Mouse (Mus musculus) layer of hippocampus, adult 6 months (tissue): ENCODE data around the gene Usp40. TPM values are rescaled to one million over a fixed set of nuclear protein-coding genes. Genes with fewer than 3 reads are reported as not detected.

Experiments
- long read RNA-seq, 2 experiments: library from polyadenylated mRNA; unstranded; transcript quantifications; one replicate each; pipeline ENCODE4 v2.0.0; 2019 to 2020
- microRNA-seq: library from miRNA; unstranded; fragments of <30 nt; microRNA quantifications from one replicate; pipeline ENCODE4 v1.2.0, GENCODE M21; 2020
- polyA plus RNA-seq: library from polyadenylated mRNA; unstranded; fragments of <200 nt; fragmentation: Nextera tagmentation; gene quantifications from 2 replicates; pipeline ENCODE4 v1.2.3, GENCODE M21; 2021

Usp40 gene
- 1.6 and 2.5 TPM in 2 replicates for polyA plus RNA-seq
- long read RNA-seq, experiment 1, partial matches to known transcripts, result 3 of 5 reads
- long read RNA-seq, experiment 1, other reads (novel, unspliced or antisense), result 2 of 5 reads
- long read RNA-seq, experiment 2, partial matches to known transcripts, result 10 of 30 reads
- long read RNA-seq, experiment 2, other reads (novel, unspliced or antisense), result 15 of 30 reads

GRCm38 (mm10) chr1:88008211-88008697 is at the start of gene Usp40:
TSS of gene Usp40 (minus strand) at chr1:88008551.

GRCm38 (mm10) chr1:88055088-88055487 is 46.7 kb upstream of the Usp40 start, which contains the start of gene Ugt1a10:
TSS of gene Ugt1a10 (plus strand) at chr1:88055388.

Small RNA genes within 50 kb of the gene (microRNA-seq; reads per million reads assigned to microRNA genes)
- gene Gm25198, result not detected

Other genes with a start within 250 kb of the Usp40 start
- gene Sag, start 204.9 kb downstream of the Usp40 start, polyA plus RNA-seq, result 5.1 TPM in 2 replicates
- gene Dgkd, start 155.3 kb downstream of the Usp40 start, polyA plus RNA-seq, result 21.2 and 22.6 TPM in 2 replicates
- not detected in 2 replicates for gene Ugt1a10, start 46.8 kb upstream of the Usp40 start, polyA plus RNA-seq
- gene Ugt1a9, start 62.2 kb upstream of the Usp40 start, polyA plus RNA-seq, result not detected in 2 replicates
- not detected in 2 replicates for gene Ugt1a8, start 79.3 kb upstream of the Usp40 start, polyA plus RNA-seq
- 0.92 and 0.97 TPM in 2 replicates for gene Ugt1a7c, start 86.5 kb upstream of the Usp40 start, polyA plus RNA-seq
- not detected in 2 replicates for gene Ugt1a6b, start 94.7 kb upstream of the Usp40 start, polyA plus RNA-seq
- gene Ugt1a6a, start 126.3 kb upstream of the Usp40 start, polyA plus RNA-seq, result 2.7 and 3.6 TPM in 2 replicates
- gene Ugt1a5, start 157.5 kb upstream of the Usp40 start, polyA plus RNA-seq, result not detected in 2 replicates
- gene Ugt1a2, start 192.1 kb upstream of the Usp40 start, polyA plus RNA-seq, result not detected in 2 replicates
- 6.5 and 7.4 TPM in 2 replicates for gene Dnajb3, start 197.2 kb upstream of the Usp40 start, polyA plus RNA-seq
- gene Ugt1a1, start 203.4 kb upstream of the Usp40 start, polyA plus RNA-seq, result not detected in 2 replicates
- 0.24 and 0.62 TPM in 2 replicates for gene Mroh2a, start 218.4 kb upstream of the Usp40 start, polyA plus RNA-seq